Comparison of ENCODE assay signal across 9 mouse cellular contexts in the genomic region with DNA sequence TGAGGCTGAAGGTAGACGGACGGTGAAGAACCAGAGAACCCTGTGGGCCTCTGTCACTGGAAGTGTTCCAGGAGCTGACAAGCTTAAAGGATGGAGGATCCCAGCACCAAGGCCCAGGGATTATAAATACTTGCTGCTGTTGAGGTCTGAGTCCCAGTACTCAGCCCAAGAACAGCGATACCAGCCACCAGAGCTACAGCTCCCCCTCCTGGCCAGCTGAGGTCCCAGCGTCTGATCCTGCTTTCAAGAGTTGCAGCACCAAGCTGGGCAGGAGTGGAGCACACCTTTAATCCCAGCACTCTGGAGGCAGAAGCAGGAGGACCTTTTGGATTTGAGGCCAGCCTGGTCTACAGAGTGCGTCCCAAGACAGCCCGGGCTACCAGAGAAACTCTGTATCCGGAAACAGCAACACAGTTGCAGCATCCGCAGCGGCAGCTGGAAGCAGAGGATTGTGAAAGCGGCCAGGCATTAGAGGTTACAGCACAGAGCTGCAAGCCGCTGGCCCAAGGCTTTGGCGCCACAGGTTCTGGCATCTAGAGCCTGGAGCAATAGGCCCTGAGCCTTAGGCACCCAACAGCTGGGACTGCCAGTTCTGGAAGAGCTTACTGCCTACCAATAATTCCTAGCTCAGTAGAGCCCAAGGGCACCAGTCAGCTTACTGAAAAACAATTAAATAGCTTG. TPM values are rescaled to one million over a fixed set of nuclear protein-coding genes. Genes with fewer than 3 reads are reported as not detected.
DNase-seq lines count a peak whose midpoint lies in the region; ATAC-seq lines count a peak whose summit lies in the region.
"Had no signal": no experiment of that assay in that cellular context is flagged by ENCODE, and none has a peak within 500 bp of the region (broad histone marks: within the 10 kb centered on the region; RNA-seq: fewer than 3 reads in every experiment).

No protein-coding gene starts in this region.

- H3K4me2 ChIP-seq in hindbrain, embryonic 14.5 days (replicated peaks), result no peak overlapping the region
- H3K4me2 ChIP-seq: embryonic facial prominence, embryonic 15.5 days had no signal

- H3K9ac ChIP-seq in hindbrain, embryonic 14.5 days, result no peak overlapping the region
- H3K9ac ChIP-seq: embryonic facial prominence, embryonic 15.5 days had no signal

- 39% methylated on average over 12 of the region's 12 CpGs for WGBS in hindbrain, embryonic 14.5 days

- no peaks in the 10 kb centered on the region for H3K27me3 ChIP-seq in hindbrain, embryonic 14.5 days (ENCODE audit: control insufficient read depth, insufficient read depth, low read length)

- ATAC-seq in hindbrain, embryonic 14.5 days (ENCODE audit: low FRiP score), result no peak

- no peak overlapping the region; the same call in 1 of the 2 replicates for H3K27ac ChIP-seq in hindbrain, embryonic 14.5 days
- H3K27ac ChIP-seq: embryonic facial prominence, embryonic 15.5 days had no signal

- H3K36me3 ChIP-seq in hindbrain, embryonic 14.5 days (replicated peaks; ENCODE audit: control insufficient read depth, insufficient read depth), result no peaks in the 10 kb centered on the region
- H3K36me3 ChIP-seq: embryonic facial prominence, embryonic 15.5 days had no signal

- H3K9me3 ChIP-seq in hindbrain, embryonic 14.5 days (ENCODE audit: control insufficient read depth, low read length), result no peaks in the 10 kb centered on the region
- H3K9me3 ChIP-seq: embryonic facial prominence, embryonic 15.5 days had no signal

- H3K4me1 ChIP-seq in hindbrain, embryonic 14.5 days (replicated peaks; ENCODE audit: control insufficient read depth, insufficient read depth, low read length), result 0 out of 2 replicates have a peak, but pooled peaks cover 4% of the 10 kb centered on the region

- H3K4me3 ChIP-seq in hindbrain, embryonic 14.5 days (replicated peaks; ENCODE audit: low read length), result no peak overlapping the region
- H3K4me3 ChIP-seq: embryonic facial prominence, embryonic 15.5 days had no signal

- DNase-seq in adipocyte (ENCODE audit: low spot score), result peak; percentile 85
- peak; percentile 85 to 89 for DNase-seq in cerebellum, postnatal 10 days
- peak; percentile 78 for DNase-seq in gastrocnemius, adult 18-20 months (ENCODE audit: low spot score)
- peak; percentile 62 for DNase-seq in hindbrain, embryonic 14.5 days (ENCODE audit: low spot score)
- DNase-seq in left cerebral cortex, adult 18-20 months (ENCODE audit: low spot score in 2 of 2), result peak; percentile 71 to 79
- DNase-seq in lung, postnatal 4 days, result peak; percentile 79 to 84
- peak; percentile 69 for DNase-seq in right cerebral cortex, postnatal 14 days
- peak; percentile 69 to 79 for DNase-seq in urinary bladder, postnatal 4 days (ENCODE audit: low spot score in 2 of 2)

RNA-seq across cellular contexts. Expression of gene Ddr1, which starts 32.0 kb away (rescaled TPM):
- 10 to 100 TPM; 12.4 to 17.1 TPM for total RNA-seq in gastrocnemius, adult 18-20 months (2021)
- polyA plus RNA-seq in hindbrain, embryonic 14.5 days (2014; fragmentation: Nextera tagmentation; extraction: Ambion mirVana), result 62.7 and 72.5 TPM in 2 replicates
- 10 to 100 TPM; 49.0 to 51.5 TPM for total RNA-seq in left cerebral cortex, adult 18-20 months (2021)
